Mouse (Mus musculus): ENCODE data around the gene Efcab14.

- TF ChIP-seq CTCF (IDR thresholded peaks at IDR 0.05; ENCODE audit: low read depth, low read length) (no peak), GATA1 (IDR thresholded peaks at IDR 0.05; ENCODE audit: borderline replicate concordance, low read length) (no peak), GATA2 (IDR thresholded peaks at IDR 0.05; ENCODE audit: borderline replicate concordance, low read depth, low read length) (no peak)
Measured at GRCm38 (mm10) chr4:115728721-115729120, 8.8 kb upstream of the Efcab14 start.

Data from G1E (cell line).